Mouse (Mus musculus): ENCODE data around the gene Gfm1. TPM values are rescaled to one million over a fixed set of nuclear protein-coding genes. Genes with fewer than 3 reads are reported as not detected.

The Gfm1 gene
- total RNA-seq, 1 experiment: 88.2 TPM

- no peak for TF ChIP-seq ZNF384 (IDR thresholded peaks at IDR 0.05; ENCODE audit: low read depth, low read length)
- TF ChIP-seq ZC3H11A (IDR thresholded peaks at IDR 0.05; ENCODE audit: borderline replicate concordance, low read depth, low read length): no peak
- no peak for TF ChIP-seq HCFC1 (IDR thresholded peaks at IDR 0.05; ENCODE audit: borderline replicate concordance, insufficient read depth, low read length)
- no peak for TF ChIP-seq CHD2 (IDR thresholded peaks at IDR 0.05; ENCODE audit: low read depth, low read length)
- no peak for TF ChIP-seq MAFK (IDR thresholded peaks at IDR 0.05; ENCODE audit: insufficient read depth, low read depth, low read length)
- DNase-seq (ENCODE audit: low read depth, low spot score): no peak
- Histone ChIP-seq H3K36me3 (ENCODE audit: control insufficient read depth, insufficient read depth, low read length, poor library complexity, severe bottlenecking) (no peaks in the 10 kb centered on the region), H3K4me1 (ENCODE audit: control insufficient read depth in 2 of 2, insufficient read depth in 2 of 2, low read length in 2 of 2, poor library complexity in 1 of 2) (no peaks in the 10 kb centered on the region), H3K4me3 (ENCODE audit: insufficient read depth in 1 of 2, low read depth in 1 of 2, low read length in 2 of 2, poor library complexity in 1 of 2, severe bottlenecking in 1 of 2) (peak overlapping the region; percentile 61 to 62), H3K27ac (ENCODE audit: insufficient read depth, low read depth, low read length, poor library complexity, severe bottlenecking) (no peak overlapping the region), H3K9me3 (ENCODE audit: control insufficient read depth, insufficient read depth, low read depth, low read length) (no peaks in the 10 kb centered on the region), H3K9ac (ENCODE audit: insufficient read depth, low read depth, low read length, poor library complexity, severe bottlenecking) (peak overlapping the region; percentile 8; the same call in 1 of the 2 replicates)
- in situ Hi-C loops (cut with MboI; ENCODE audit: low sequenced_read_pairs in 2 of 2, unreplicated experiment in 2 of 2): no loop called here
Observed at GRCm38 (mm10) chr3:67514801-67515273, 84.9 kb downstream of the Gfm1 start.

GRCm38 (mm10) chr3:67515274-67515801 is 85.4 kb downstream of the Gfm1 start, which contains the start of gene Rarres1:
TSS of gene Rarres1 (minus strand) at chr3:67515523.
- H3K27ac ChIP-seq (ENCODE audit: insufficient read depth, low read depth, low read length, poor library complexity, severe bottlenecking): no peak within 1 kb of the TSS
- no peak for DNase-seq (ENCODE audit: low read depth, low spot score)
- in situ Hi-C loops (cut with MboI; ENCODE audit: low sequenced_read_pairs in 2 of 2, unreplicated experiment in 2 of 2): no loop called here

GRCm38 (mm10) chr3:67520568-67521143 is 90.8 kb downstream of the Gfm1 start:
- Histone ChIP-seq H3K27ac (ENCODE audit: insufficient read depth, low read depth, low read length, poor library complexity, severe bottlenecking) (no peak overlapping the region), H3K9ac (ENCODE audit: insufficient read depth, low read depth, low read length, poor library complexity, severe bottlenecking) (no peak overlapping the region), H3K9me3 (ENCODE audit: control insufficient read depth, insufficient read depth, low read depth, low read length) (no peaks in the 10 kb centered on the region), H3K4me3 (ENCODE audit: insufficient read depth in 1 of 2, low read depth in 1 of 2, low read length in 2 of 2, poor library complexity in 1 of 2, severe bottlenecking in 1 of 2) (no peak overlapping the region), H3K36me3 (ENCODE audit: control insufficient read depth, insufficient read depth, low read length, poor library complexity, severe bottlenecking) (no peaks in the 10 kb centered on the region), H3K4me1 (ENCODE audit: control insufficient read depth in 2 of 2, insufficient read depth in 2 of 2, low read length in 2 of 2, poor library complexity in 1 of 2) (no peaks in the 10 kb centered on the region)
- in situ Hi-C loops (cut with MboI; ENCODE audit: low sequenced_read_pairs in 2 of 2, unreplicated experiment in 2 of 2): no loop called here
- DNase-seq (ENCODE audit: low read depth, low spot score): no peak
- TF ChIP-seq ZNF384 (IDR thresholded peaks at IDR 0.05; ENCODE audit: low read depth, low read length): no peak
- no peak for TF ChIP-seq ZC3H11A (IDR thresholded peaks at IDR 0.05; ENCODE audit: borderline replicate concordance, low read depth, low read length)
- TF ChIP-seq MAFK (IDR thresholded peaks at IDR 0.05; ENCODE audit: insufficient read depth, low read depth, low read length): no peak
- TF ChIP-seq CHD2 (IDR thresholded peaks at IDR 0.05; ENCODE audit: low read depth, low read length): no peak
- TF ChIP-seq HCFC1 (IDR thresholded peaks at IDR 0.05; ENCODE audit: borderline replicate concordance, insufficient read depth, low read length): no peak

More at GRCm38 (mm10) chr3:67515274-67515801, 85.4 kb downstream of the Gfm1 start, which contains the start of gene Rarres1:
- Histone ChIP-seq H3K36me3 (ENCODE audit: control insufficient read depth, insufficient read depth, low read length, poor library complexity, severe bottlenecking) (no peaks in the 10 kb centered on the region), H3K4me3 (ENCODE audit: insufficient read depth in 1 of 2, low read depth in 1 of 2, low read length in 2 of 2, poor library complexity in 1 of 2, severe bottlenecking in 1 of 2) (peak within 1 kb of the TSS; percentile 61 to 62), H3K9me3 (ENCODE audit: control insufficient read depth, insufficient read depth, low read depth, low read length) (no peaks in the 10 kb centered on the region), H3K4me1 (ENCODE audit: control insufficient read depth in 2 of 2, insufficient read depth in 2 of 2, low read length in 2 of 2, poor library complexity in 1 of 2) (no peaks in the 10 kb centered on the region), H3K9ac (ENCODE audit: insufficient read depth, low read depth, low read length, poor library complexity, severe bottlenecking) (peak within 1 kb of the TSS; percentile 8; the same call in 1 of the 2 replicates)
- no peak for TF ChIP-seq ZC3H11A (IDR thresholded peaks at IDR 0.05; ENCODE audit: borderline replicate concordance, low read depth, low read length)
- no peak for TF ChIP-seq HCFC1 (IDR thresholded peaks at IDR 0.05; ENCODE audit: borderline replicate concordance, insufficient read depth, low read length)
- TF ChIP-seq MAFK (IDR thresholded peaks at IDR 0.05; ENCODE audit: insufficient read depth, low read depth, low read length): no peak
- no peak for TF ChIP-seq ZNF384 (IDR thresholded peaks at IDR 0.05; ENCODE audit: low read depth, low read length)
- no peak for TF ChIP-seq CHD2 (IDR thresholded peaks at IDR 0.05; ENCODE audit: low read depth, low read length)

DNA sequence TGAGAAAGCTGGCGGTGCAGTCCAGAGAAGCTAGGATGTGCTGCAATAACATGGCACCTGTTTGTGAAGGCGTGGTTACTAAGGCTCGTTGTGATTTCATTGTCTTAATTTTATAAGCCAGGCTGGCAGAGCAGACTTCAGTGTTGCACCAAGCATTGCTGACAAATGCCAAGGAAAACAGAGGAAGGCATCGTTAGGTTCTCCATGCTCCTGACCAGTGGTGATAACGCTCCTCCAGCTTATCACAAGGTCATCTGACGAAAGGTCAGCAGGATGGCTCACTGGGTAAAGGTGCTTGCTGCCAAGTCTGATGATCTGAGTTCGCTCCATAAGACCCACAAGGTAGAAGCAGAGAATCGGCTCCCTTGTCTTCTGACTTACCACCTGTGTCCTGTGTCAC is 92.8 kb downstream of the Gfm1 start:
- Histone ChIP-seq H3K4me3 (ENCODE audit: insufficient read depth in 1 of 2, low read depth in 1 of 2, low read length in 2 of 2, poor library complexity in 1 of 2, severe bottlenecking in 1 of 2) (no peak overlapping the region), H3K27ac (ENCODE audit: insufficient read depth, low read depth, low read length, poor library complexity, severe bottlenecking) (no peak overlapping the region), H3K4me1 (ENCODE audit: control insufficient read depth in 2 of 2, insufficient read depth in 2 of 2, low read length in 2 of 2, poor library complexity in 1 of 2) (no peaks in the 10 kb centered on the region), H3K9me3 (ENCODE audit: control insufficient read depth, insufficient read depth, low read depth, low read length) (no peaks in the 10 kb centered on the region), H3K9ac (ENCODE audit: insufficient read depth, low read depth, low read length, poor library complexity, severe bottlenecking) (no peak overlapping the region), H3K36me3 (ENCODE audit: control insufficient read depth, insufficient read depth, low read length, poor library complexity, severe bottlenecking) (no peaks in the 10 kb centered on the region)
- DNase-seq (ENCODE audit: low read depth, low spot score): no peak
- TF ChIP-seq CHD2 (IDR thresholded peaks at IDR 0.05; ENCODE audit: low read depth, low read length): no peak
- TF ChIP-seq MAFK (IDR thresholded peaks at IDR 0.05; ENCODE audit: insufficient read depth, low read depth, low read length): no peak
- TF ChIP-seq ZNF384 (IDR thresholded peaks at IDR 0.05; ENCODE audit: low read depth, low read length): no peak
- no peak for TF ChIP-seq HCFC1 (IDR thresholded peaks at IDR 0.05; ENCODE audit: borderline replicate concordance, insufficient read depth, low read length)
- no peak for TF ChIP-seq ZC3H11A (IDR thresholded peaks at IDR 0.05; ENCODE audit: borderline replicate concordance, low read depth, low read length)
- in situ Hi-C loops (cut with MboI; ENCODE audit: low sequenced_read_pairs in 2 of 2, unreplicated experiment in 2 of 2): no loop called here
